Mouse (Mus musculus): ENCODE measurements around the gene Dnhd1.

DNA sequence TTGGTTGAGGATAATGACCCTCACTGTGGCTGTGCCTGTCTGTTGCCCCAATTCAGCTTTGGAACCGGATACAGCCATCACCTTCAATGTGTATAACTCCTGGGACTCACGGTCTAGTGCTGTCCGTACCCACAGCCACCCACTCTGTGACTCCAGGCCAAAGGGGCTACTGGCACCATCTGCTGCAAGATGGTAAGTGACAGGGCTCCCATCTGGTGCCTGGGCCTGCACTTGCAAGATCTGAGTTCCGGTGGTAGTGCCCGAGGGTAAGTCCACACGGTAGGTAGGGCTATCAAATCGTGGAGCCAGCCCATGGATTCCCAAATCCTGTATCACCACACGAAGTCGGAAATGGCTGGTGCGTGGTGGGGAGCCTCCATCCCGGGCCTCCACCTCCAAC lies 113.7 kb downstream of the Dnhd1 start:
- no peak for TF ChIP-seq GATA1 (IDR thresholded peaks at IDR 0.05; ENCODE audit: borderline replicate concordance, low read length)
- no peak for TF ChIP-seq CTCF (IDR thresholded peaks at IDR 0.05; ENCODE audit: low read depth, low read length)
- TF ChIP-seq GATA2 (IDR thresholded peaks at IDR 0.05; ENCODE audit: borderline replicate concordance, low read depth, low read length) = no peak

Measured in G1E (cell line).